Mouse (Mus musculus): ENCODE data around the gene Pak2. TPM values are rescaled to one million over a fixed set of nuclear protein-coding genes. Genes with fewer than 3 reads are reported as not detected.

Pak2 gene
- polyA plus RNA-seq, 1 experiment, result 10.9 TPM

Other genes with a start within 250 kb of the Pak2 start
- gene Meltf, start 200.5 kb downstream of the Pak2 start, polyA plus RNA-seq (2012; fragmentation: generic; extraction: Trizol), result not detected
- 0.07 TPM for gene Pigz, start 145.5 kb downstream of the Pak2 start, polyA plus RNA-seq (2012; fragmentation: generic; extraction: Trizol)
- 66.6 TPM for gene 0610012G03Rik, start 130.8 kb downstream of the Pak2 start, polyA plus RNA-seq (2012; fragmentation: generic; extraction: Trizol)
- 19.9 TPM for gene Ncbp2, start 130.8 kb downstream of the Pak2 start, polyA plus RNA-seq (2012; fragmentation: generic; extraction: Trizol)
- 8.0 TPM for gene Senp5, start 76.1 kb downstream of the Pak2 start, polyA plus RNA-seq (2012; fragmentation: generic; extraction: Trizol)
- 19.4 TPM for gene Pigx, start 20.4 kb upstream of the Pak2 start, polyA plus RNA-seq (2012; fragmentation: generic; extraction: Trizol)
- gene Cep19, start 20.5 kb upstream of the Pak2 start, polyA plus RNA-seq (2012; fragmentation: generic; extraction: Trizol), result 6.6 TPM
- not detected for gene Nrros, start 86.3 kb upstream of the Pak2 start, polyA plus RNA-seq (2012; fragmentation: generic; extraction: Trizol)
- gene Bex6, start 100.5 kb upstream of the Pak2 start, polyA plus RNA-seq (2012; fragmentation: generic; extraction: Trizol), result not detected
- 3.9 TPM for gene Fbxo45, start 167.8 kb upstream of the Pak2 start, polyA plus RNA-seq (2012; fragmentation: generic; extraction: Trizol)
- gene Wdr53, start 167.9 kb upstream of the Pak2 start, polyA plus RNA-seq (2012; fragmentation: generic; extraction: Trizol), result 6.9 TPM
- not detected for gene Smco1, start 192.1 kb upstream of the Pak2 start, polyA plus RNA-seq (2012; fragmentation: generic; extraction: Trizol)
- gene Rnf168, start 198.1 kb upstream of the Pak2 start, polyA plus RNA-seq (2012; fragmentation: generic; extraction: Trizol), result 4.5 TPM

All from myocyte (in vitro differentiated cells).